Mouse (Mus musculus): ENCODE measurements around the gene Kdm4c. TPM values are rescaled to one million over a fixed set of nuclear protein-coding genes. Genes with fewer than 3 reads are reported as not detected.
"Not testable (repeated sequence)": the region's sequence is repeated elsewhere in the genome, so short reads cannot be mapped to it uniquely, and the experiment has no call there.

Gene Kdm4c
- total and polyA plus RNA-seq, 3 experiments = 2.6 to 36.4 (median 36.2) TPM

- no peaks in the 10 kb centered on the region for H3K9me3 ChIP-seq (replicated peaks)
- peaks cover 3% of the 10 kb centered on the region; the same call in 1 of the 2 replicates for H3K4me1 ChIP-seq (ENCODE audit: insufficient read depth, low read depth, low read length)
- H3K36me3 ChIP-seq (replicated peaks) = peaks cover 46% of the 10 kb centered on the region
- no peaks in the 10 kb centered on the region for H3K27me3 ChIP-seq (ENCODE audit: insufficient read depth, low read length)
- H3K4me3 ChIP-seq (ENCODE audit: low read depth, low read length) = no peak overlapping the region
- TF ChIP-seq CTCF (IDR thresholded peaks at IDR 0.05; ENCODE audit: low read depth, low read length) (no peak), TAL1 (conservative IDR thresholded peaks at IDR 0.05; ENCODE audit: low read depth, low read length) (no peak), GATA2 (IDR thresholded peaks at IDR 0.05; ENCODE audit: borderline replicate concordance, low read depth, low read length) (no peak), GATA1 (IDR thresholded peaks at IDR 0.05; ENCODE audit: borderline replicate concordance, low read length) (no peak), POLR2AphosphoS5 (IDR thresholded peaks at IDR 0.05; ENCODE audit: insufficient replicate concordance, low read depth, low read length) (no peak)
- no peak for DNase-seq (ENCODE audit: low spot score)
- no peak; the same call in 1 of the 2 replicates for ATAC-seq (ENCODE audit: extremely low read depth, insufficient number of reproducible peaks, low FRiP score, poor library complexity, severe bottlenecking)
These were observed 115.2 kb downstream of the Kdm4c start for GRCm38 (mm10) chr4:74357479-74357878.

- ATAC-seq (ENCODE audit: extremely low read depth, insufficient number of reproducible peaks, low FRiP score, poor library complexity, severe bottlenecking) = no peak
- DNase-seq (ENCODE audit: low spot score) = no peak
- Histone ChIP-seq H3K27me3 (ENCODE audit: insufficient read depth, low read length) (no peaks in the 10 kb centered on the region), H3K36me3 (replicated peaks) (peaks cover 39% of the 10 kb centered on the region), H3K4me1 (ENCODE audit: insufficient read depth, low read depth, low read length) (peaks cover 3% of the 10 kb centered on the region; the same call in 1 of the 2 replicates), H3K9me3 (replicated peaks) (no peaks in the 10 kb centered on the region), H3K4me3 (ENCODE audit: low read depth, low read length) (no peak overlapping the region)
- TF ChIP-seq CTCF (IDR thresholded peaks at IDR 0.05; ENCODE audit: low read depth, low read length) = no peak
- TF ChIP-seq GATA1 (IDR thresholded peaks at IDR 0.05; ENCODE audit: borderline replicate concordance, low read length) = no peak
- TF ChIP-seq POLR2AphosphoS5 (IDR thresholded peaks at IDR 0.05; ENCODE audit: insufficient replicate concordance, low read depth, low read length) = no peak
- TF ChIP-seq TAL1 (conservative IDR thresholded peaks at IDR 0.05; ENCODE audit: low read depth, low read length) = no peak
- no peak for TF ChIP-seq GATA2 (IDR thresholded peaks at IDR 0.05; ENCODE audit: borderline replicate concordance, low read depth, low read length)
These were observed 118.0 kb downstream of the Kdm4c start for GRCm38 (mm10) chr4:74360274-74360673.

GRCm38 (mm10) chr4:74386583-74386982, 144.3 kb downstream of the Kdm4c start:
- peaks cover 31% of the 10 kb centered on the region for H3K36me3 ChIP-seq (replicated peaks)
- H3K4me1 ChIP-seq (ENCODE audit: insufficient read depth, low read depth, low read length) = no peaks in the 10 kb centered on the region
- no peak for TF ChIP-seq CTCF (IDR thresholded peaks at IDR 0.05; ENCODE audit: low read depth, low read length)
- no peak for TF ChIP-seq TAL1 (conservative IDR thresholded peaks at IDR 0.05; ENCODE audit: low read depth, low read length)
- no peak for TF ChIP-seq POLR2AphosphoS5 (IDR thresholded peaks at IDR 0.05; ENCODE audit: insufficient replicate concordance, low read depth, low read length)
- TF ChIP-seq GATA1 (IDR thresholded peaks at IDR 0.05; ENCODE audit: borderline replicate concordance, low read length) = no peak
- no peak for TF ChIP-seq GATA2 (IDR thresholded peaks at IDR 0.05; ENCODE audit: borderline replicate concordance, low read depth, low read length)
- H3K9me3 ChIP-seq (replicated peaks) = no peaks in the 10 kb centered on the region
- H3K27me3 ChIP-seq (ENCODE audit: insufficient read depth, low read length) = no peaks in the 10 kb centered on the region
- no peak overlapping the region for H3K4me3 ChIP-seq (ENCODE audit: low read depth, low read length)
- DNase-seq (ENCODE audit: low spot score) (no peak), ATAC-seq (ENCODE audit: extremely low read depth, insufficient number of reproducible peaks, low FRiP score, poor library complexity, severe bottlenecking) (no peak)

- Histone ChIP-seq H3K4me3 (ENCODE audit: low read depth, low read length) (no peak overlapping the region), H3K4me1 (ENCODE audit: insufficient read depth, low read depth, low read length) (no peaks in the 10 kb centered on the region), H3K27me3 (ENCODE audit: insufficient read depth, low read length) (no peaks in the 10 kb centered on the region), H3K9me3 (replicated peaks) (no peaks in the 10 kb centered on the region), H3K36me3 (replicated peaks) (peaks cover 34% of the 10 kb centered on the region)
- ATAC-seq (ENCODE audit: extremely low read depth, insufficient number of reproducible peaks, low FRiP score, poor library complexity, severe bottlenecking) (no peak), DNase-seq (ENCODE audit: low spot score) (no peak)
- no peak for TF ChIP-seq POLR2AphosphoS5 (IDR thresholded peaks at IDR 0.05; ENCODE audit: insufficient replicate concordance, low read depth, low read length)
- no peak for TF ChIP-seq GATA2 (IDR thresholded peaks at IDR 0.05; ENCODE audit: borderline replicate concordance, low read depth, low read length)
- TF ChIP-seq GATA1 (IDR thresholded peaks at IDR 0.05; ENCODE audit: borderline replicate concordance, low read length) = no peak
- no peak for TF ChIP-seq CTCF (IDR thresholded peaks at IDR 0.05; ENCODE audit: low read depth, low read length)
- no peak for TF ChIP-seq TAL1 (conservative IDR thresholded peaks at IDR 0.05; ENCODE audit: low read depth, low read length)
These were observed 150.9 kb downstream of the Kdm4c start for GRCm38 (mm10) chr4:74393162-74393561.

GRCm38 (mm10) chr4:74396562-74396961, 154.3 kb downstream of the Kdm4c start:
- no peak for ATAC-seq (ENCODE audit: extremely low read depth, insufficient number of reproducible peaks, low FRiP score, poor library complexity, severe bottlenecking)

GRCm38 (mm10) chr4:74401617-74402313, 159.5 kb downstream of the Kdm4c start:
- not testable (repeated sequence) for DNase-seq (ENCODE audit: low spot score); H3K9me3 ChIP-seq (replicated peaks); H3K4me3 ChIP-seq (ENCODE audit: low read depth, low read length); H3K27me3 ChIP-seq (ENCODE audit: insufficient read depth, low read length); ATAC-seq (ENCODE audit: extremely low read depth, insufficient number of reproducible peaks, low FRiP score, poor library complexity, severe bottlenecking); H3K4me1 ChIP-seq (ENCODE audit: insufficient read depth, low read depth, low read length)
- peaks cover 34% of the 10 kb centered on the region for H3K36me3 ChIP-seq (replicated peaks)

More at GRCm38 (mm10) chr4:74396562-74396961, 154.3 kb downstream of the Kdm4c start:
- no peak for TF ChIP-seq GATA1 (IDR thresholded peaks at IDR 0.05; ENCODE audit: borderline replicate concordance, low read length)
- TF ChIP-seq GATA2 (IDR thresholded peaks at IDR 0.05; ENCODE audit: borderline replicate concordance, low read depth, low read length) = no peak
- TF ChIP-seq TAL1 (conservative IDR thresholded peaks at IDR 0.05; ENCODE audit: low read depth, low read length) = no peak
- TF ChIP-seq CTCF (IDR thresholded peaks at IDR 0.05; ENCODE audit: low read depth, low read length) = no peak
- no peak for TF ChIP-seq POLR2AphosphoS5 (IDR thresholded peaks at IDR 0.05; ENCODE audit: insufficient replicate concordance, low read depth, low read length)
- Histone ChIP-seq H3K4me3 (ENCODE audit: low read depth, low read length) (no peak overlapping the region), H3K4me1 (ENCODE audit: insufficient read depth, low read depth, low read length) (no peaks in the 10 kb centered on the region), H3K36me3 (replicated peaks) (peaks cover 27% of the 10 kb centered on the region), H3K9me3 (replicated peaks) (no peaks in the 10 kb centered on the region), H3K27me3 (ENCODE audit: insufficient read depth, low read length) (no peaks in the 10 kb centered on the region)
- DNase-seq (ENCODE audit: low spot score) = no peak
